Mouse (Mus musculus): ENCODE measurements at regions not wholly inside any gene's neighbourhood (a gene's known extent, or its start where the extent isn't known, plus 50 kb on each side); places are given as distances from the start of the nearest gene placed in this dataset.

GRCm38 (mm10) chr19:18101423-18102341 is 264.2 kb upstream of the Pcsk5 start:
- Histone ChIP-seq H3K27ac (no peak overlapping the region), H3K27me3 (replicated peaks) (no peaks in the 10 kb centered on the region), H3K9ac (no peak overlapping the region), H3K4me1 (no peaks in the 10 kb centered on the region), H3K4me2 (replicated peaks) (no peak overlapping the region), H3K4me3 (no peak overlapping the region), H3K36me3 (no peaks in the 10 kb centered on the region), H3K9me3 (no peaks in the 10 kb centered on the region)
- no peak for ATAC-seq (ENCODE audit: low FRiP score, low read depth)
- 30% methylated on average over 4 of the region's 4 CpGs for WGBS

GRCm38 (mm10) chr19:18083312-18083711 is 245.9 kb upstream of the Pcsk5 start:
- no peaks in the 10 kb centered on the region for H3K36me3 ChIP-seq
- no peak overlapping the region for H3K4me3 ChIP-seq
- no peak overlapping the region for H3K27ac ChIP-seq
- no peak overlapping the region for H3K9ac ChIP-seq
- no peaks in the 10 kb centered on the region for H3K4me1 ChIP-seq
- H3K4me2 ChIP-seq (replicated peaks) = no peak overlapping the region
- no peaks in the 10 kb centered on the region for H3K27me3 ChIP-seq (replicated peaks)
- WGBS = 73% methylated on average over 6 of the region's 6 CpGs
- H3K9me3 ChIP-seq = no peaks in the 10 kb centered on the region
- ATAC-seq (ENCODE audit: low FRiP score, low read depth) = no peak

GRCm38 (mm10) chr19:18068919-18069318 is 231.5 kb upstream of the Pcsk5 start:
- H3K36me3 ChIP-seq = no peaks in the 10 kb centered on the region
- H3K27me3 ChIP-seq (replicated peaks) = no peaks in the 10 kb centered on the region
- 65% methylated on average over 5 of the region's 5 CpGs for WGBS
- H3K27ac ChIP-seq = no peak overlapping the region
- no peak overlapping the region for H3K4me2 ChIP-seq (replicated peaks)
- no peaks in the 10 kb centered on the region for H3K4me1 ChIP-seq
- H3K9ac ChIP-seq = no peak overlapping the region
- H3K4me3 ChIP-seq = no peak overlapping the region
- H3K9me3 ChIP-seq = no peaks in the 10 kb centered on the region
- no peak for ATAC-seq (ENCODE audit: low FRiP score, low read depth)

GRCm38 (mm10) chr19:18067855-18068494 is 230.5 kb upstream of the Pcsk5 start:
- H3K4me1 ChIP-seq = no peaks in the 10 kb centered on the region
- H3K4me2 ChIP-seq (replicated peaks) = no peak overlapping the region
- no peak overlapping the region for H3K9ac ChIP-seq
- no peaks in the 10 kb centered on the region for H3K27me3 ChIP-seq (replicated peaks)
- 84% methylated on average over 8 of the region's 8 CpGs for WGBS
- no peaks in the 10 kb centered on the region for H3K36me3 ChIP-seq
- no peak for ATAC-seq (ENCODE audit: low FRiP score, low read depth)
- no peak overlapping the region for H3K27ac ChIP-seq
- H3K9me3 ChIP-seq = no peaks in the 10 kb centered on the region
- no peak overlapping the region for H3K4me3 ChIP-seq

GRCm38 (mm10) chr19:18057256-18057890 is 219.9 kb upstream of the Pcsk5 start:
- Histone ChIP-seq H3K36me3 (no peaks in the 10 kb centered on the region), H3K27ac (no peak overlapping the region), H3K9me3 (no peaks in the 10 kb centered on the region), H3K4me2 (replicated peaks) (no peak overlapping the region), H3K4me3 (no peak overlapping the region), H3K9ac (no peak overlapping the region), H3K4me1 (no peaks in the 10 kb centered on the region), H3K27me3 (replicated peaks) (no peaks in the 10 kb centered on the region)
- 68% methylated on average over 7 of the region's 7 CpGs for WGBS
- ATAC-seq (ENCODE audit: low FRiP score, low read depth) = no peak

GRCm38 (mm10) chr19:18056414-18057254 is 219.2 kb upstream of the Pcsk5 start:
- Histone ChIP-seq H3K4me1 (no peaks in the 10 kb centered on the region), H3K36me3 (no peaks in the 10 kb centered on the region), H3K27ac (no peak overlapping the region), H3K27me3 (replicated peaks) (no peaks in the 10 kb centered on the region), H3K4me2 (replicated peaks) (no peak overlapping the region), H3K9me3 (no peaks in the 10 kb centered on the region), H3K9ac (no peak overlapping the region), H3K4me3 (no peak overlapping the region)
- WGBS = 56% methylated on average over 21 of the region's 21 CpGs
- no peak for ATAC-seq (ENCODE audit: low FRiP score, low read depth)

- Histone ChIP-seq H3K27me3 (replicated peaks) (no peaks in the 10 kb centered on the region), H3K4me3 (no peak overlapping the region), H3K36me3 (no peaks in the 10 kb centered on the region), H3K9me3 (no peaks in the 10 kb centered on the region), H3K27ac (no peak overlapping the region), H3K4me1 (no peaks in the 10 kb centered on the region), H3K9ac (no peak overlapping the region), H3K4me2 (replicated peaks) (no peak overlapping the region)
- 85% methylated on average over 2 of the region's 2 CpGs for WGBS
- no peak for ATAC-seq (ENCODE audit: low FRiP score, low read depth)
These were observed 212.9 kb upstream of the Pcsk5 start for GRCm38 (mm10) chr19:18050353-18050752.

- Histone ChIP-seq H3K4me1 (no peaks in the 10 kb centered on the region), H3K27me3 (replicated peaks) (no peaks in the 10 kb centered on the region), H3K27ac (no peak overlapping the region), H3K4me3 (no peak overlapping the region), H3K9ac (no peak overlapping the region), H3K36me3 (no peaks in the 10 kb centered on the region), H3K9me3 (no peaks in the 10 kb centered on the region), H3K4me2 (replicated peaks) (no peak overlapping the region)
- no peak for ATAC-seq (ENCODE audit: low FRiP score, low read depth)
- WGBS = 13% methylated on average over 1 of the region's 1 CpGs
These were observed 196.8 kb upstream of the Pcsk5 start for GRCm38 (mm10) chr19:18034225-18034624.

- Histone ChIP-seq H3K9me3 (no peaks in the 10 kb centered on the region), H3K4me3 (no peak overlapping the region), H3K4me1 (no peaks in the 10 kb centered on the region), H3K4me2 (replicated peaks) (no peak overlapping the region), H3K27ac (no peak overlapping the region), H3K27me3 (replicated peaks) (no peaks in the 10 kb centered on the region), H3K36me3 (no peaks in the 10 kb centered on the region), H3K9ac (no peak overlapping the region)
- WGBS = 86% methylated on average over 5 of the region's 5 CpGs
- ATAC-seq (ENCODE audit: low FRiP score, low read depth) = no peak
These were observed 196.2 kb upstream of the Pcsk5 start for GRCm38 (mm10) chr19:18033599-18033998.

GRCm38 (mm10) chr19:18025877-18026276 is 188.4 kb upstream of the Pcsk5 start:
- Histone ChIP-seq H3K4me3 (no peak overlapping the region), H3K4me1 (no peaks in the 10 kb centered on the region), H3K9me3 (no peaks in the 10 kb centered on the region), H3K36me3 (no peaks in the 10 kb centered on the region), H3K27me3 (replicated peaks) (no peaks in the 10 kb centered on the region), H3K9ac (no peak overlapping the region), H3K4me2 (replicated peaks) (no peak overlapping the region), H3K27ac (no peak overlapping the region)
- ATAC-seq (ENCODE audit: low FRiP score, low read depth) = no peak
- 83% methylated on average over 4 of the region's 4 CpGs for WGBS

- Histone ChIP-seq H3K27me3 (replicated peaks) (no peaks in the 10 kb centered on the region), H3K9ac (no peak overlapping the region), H3K4me1 (no peaks in the 10 kb centered on the region), H3K4me2 (replicated peaks) (no peak overlapping the region), H3K36me3 (no peaks in the 10 kb centered on the region), H3K9me3 (no peaks in the 10 kb centered on the region), H3K4me3 (no peak overlapping the region), H3K27ac (no peak overlapping the region)
- 83% methylated on average over 2 of the region's 2 CpGs for WGBS
- ATAC-seq (ENCODE audit: low FRiP score, low read depth) = no peak
These were observed 182.9 kb upstream of the Pcsk5 start for GRCm38 (mm10) chr19:18020351-18020750.

GRCm38 (mm10) chr19:18015371-18015770 is 177.9 kb upstream of the Pcsk5 start:
- Histone ChIP-seq H3K4me1 (no peaks in the 10 kb centered on the region), H3K4me3 (no peak overlapping the region), H3K27me3 (replicated peaks) (no peaks in the 10 kb centered on the region), H3K9me3 (no peaks in the 10 kb centered on the region), H3K27ac (no peak overlapping the region), H3K9ac (no peak overlapping the region), H3K36me3 (no peaks in the 10 kb centered on the region), H3K4me2 (replicated peaks) (no peak overlapping the region)
- no peak for ATAC-seq (ENCODE audit: low FRiP score, low read depth)
- 90% methylated on average over 1 of the region's 1 CpGs for WGBS
